In the genomic region with DNA sequence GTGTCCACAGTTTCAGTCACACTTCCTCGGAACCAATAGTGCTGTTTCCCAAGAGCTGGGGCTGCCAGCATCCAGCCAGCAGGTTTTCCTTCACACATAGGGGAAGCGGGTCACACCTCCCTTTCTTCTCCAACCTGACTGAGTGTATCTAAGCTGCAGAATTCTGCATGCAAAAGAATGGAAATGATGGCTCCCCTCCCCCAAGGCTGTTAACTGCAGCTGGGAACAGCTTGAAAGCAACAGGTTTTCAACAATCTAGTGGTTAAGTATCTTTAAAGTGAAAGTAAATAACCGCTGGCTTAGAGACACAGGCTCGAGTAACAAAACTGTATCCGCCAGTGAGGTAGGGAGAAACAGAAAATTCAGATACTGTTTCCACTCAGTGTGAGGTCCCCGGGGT, we compare ENCODE assay signal across 8 mouse cellular contexts. TPM values are rescaled to one million over a fixed set of nuclear protein-coding genes. Genes with fewer than 3 reads are reported as not detected.
DNase-seq lines count a peak whose midpoint lies in the region; ATAC-seq and TF ChIP-seq lines count a peak whose summit lies in the region.

No protein-coding gene starts in this region.

- H3K36me3 ChIP-seq in hindbrain, embryonic 13.5 days: no peaks in the 10 kb centered on the region
- H3K36me3 ChIP-seq in liver, embryonic 16.5 days (ENCODE audit: control insufficient read depth, insufficient read depth): no peaks in the 10 kb centered on the region

- 0 out of 2 replicates have a peak, but pooled peaks cover 5% of the 10 kb centered on the region for H3K27me3 ChIP-seq in hindbrain, embryonic 13.5 days
- H3K27me3 ChIP-seq in liver, embryonic 16.5 days (ENCODE audit: control insufficient read depth, insufficient read depth, low read depth, low read length): no peaks in the 10 kb centered on the region
- no peaks in the 10 kb centered on the region for H3K27me3 ChIP-seq in cerebellum, adult 2 months (ENCODE audit: control insufficient read depth, insufficient read depth, low read length)

- DNase-seq in kidney, adult 11 months: peak; percentile 17
- no peak for DNase-seq in kidney, adult 18-20 months
- DNase-seq in thymus, postnatal 10 days (ENCODE audit: low spot score in 2 of 2): peak; percentile 31 to 51
- no peak for DNase-seq in cerebellum, adult 11 months
- DNase-seq in cerebellum, adult 2 months: no peak

- no peak for TF ChIP-seq POLR2A in bone marrow, adult 2 months (IDR thresholded peaks at IDR 0.05; ENCODE audit: borderline replicate concordance, control insufficient read depth, low read depth, low read length)
- no peak for TF ChIP-seq POLR2A in cerebellum, adult 2 months (IDR thresholded peaks at IDR 0.05; ENCODE audit: borderline replicate concordance, insufficient read depth, low read length)

- peaks cover 2% of the 10 kb centered on the region; the same call in 1 of the 2 replicates for H3K4me1 ChIP-seq in bone marrow, adult 2 months (ENCODE audit: control insufficient read depth, insufficient read depth, low read length)
- H3K4me1 ChIP-seq in hindbrain, embryonic 13.5 days (replicated peaks): peaks cover 16% of the 10 kb centered on the region
- H3K4me1 ChIP-seq in liver, embryonic 16.5 days (ENCODE audit: control insufficient read depth, low read depth, low read length): no peaks in the 10 kb centered on the region; the same call in none of the 2 replicates
- no peaks in the 10 kb centered on the region for H3K4me1 ChIP-seq in cerebellum, adult 2 months (ENCODE audit: control insufficient read depth, insufficient read depth, low read length)

- TF ChIP-seq CTCF in bone marrow, adult 2 months (IDR thresholded peaks at IDR 0.05; ENCODE audit: control insufficient read depth, insufficient read depth, low read length): no peak
- no peak for TF ChIP-seq CTCF in cerebellum, adult 2 months (IDR thresholded peaks at IDR 0.05; ENCODE audit: borderline replicate concordance, insufficient read depth, low read depth, low read length)

- no peaks in the 10 kb centered on the region for H3K9me3 ChIP-seq in hindbrain, embryonic 13.5 days
- no peaks in the 10 kb centered on the region for H3K9me3 ChIP-seq in liver, embryonic 16.5 days (replicated peaks; ENCODE audit: control insufficient read depth, low read length)

- H3K27ac ChIP-seq in bone marrow, adult 2 months (ENCODE audit: control insufficient read depth, insufficient read depth, low read depth, low read length, poor library complexity): peak overlapping the region; percentile 47; the same call in 1 of the 2 replicates
- H3K27ac ChIP-seq in hindbrain, embryonic 13.5 days: no peak overlapping the region
- no peak overlapping the region for H3K27ac ChIP-seq in liver, embryonic 16.5 days (ENCODE audit: low read length)
- H3K27ac ChIP-seq in cerebellum, adult 2 months (ENCODE audit: insufficient read depth, low read length): no peak overlapping the region

- H3K4me2 ChIP-seq in hindbrain, embryonic 13.5 days: peak overlapping the region; percentile 18; the same call in 1 of the 2 replicates
- peak overlapping the region; percentile 56 for H3K4me2 ChIP-seq in liver, embryonic 16.5 days (ENCODE audit: low read depth, low read length)

- no peak for ATAC-seq in hindbrain, embryonic 13.5 days (ENCODE audit: low FRiP score)
- ATAC-seq in liver, embryonic 16.5 days (ENCODE audit: low read depth): no peak

- H3K4me3 ChIP-seq in bone marrow, adult 2 months (replicated peaks; ENCODE audit: control insufficient read depth, low read depth, low read length): peak overlapping the region; percentile 46
- no peak overlapping the region for H3K4me3 ChIP-seq in hindbrain, embryonic 13.5 days
- H3K4me3 ChIP-seq in liver, embryonic 16.5 days (ENCODE audit: low read depth, low read length): peak overlapping the region; percentile 43
- H3K4me3 ChIP-seq in cerebellum, adult 2 months (replicated peaks; ENCODE audit: insufficient read depth, low read depth, low read length): no peak overlapping the region

- WGBS in bone marrow, adult 2 months: 8% methylated on average over 6 of the region's 6 CpGs
- 23% methylated on average over 6 of the region's 6 CpGs for WGBS in hindbrain, embryonic 13.5 days
- 16% methylated on average over 6 of the region's 6 CpGs for WGBS in liver, embryonic 16.5 days (ENCODE audit: insufficient replicate concordance)
- WGBS in cerebellum, adult 2 months: 37% methylated on average over 6 of the region's 6 CpGs

- no peak overlapping the region for H3K9ac ChIP-seq in hindbrain, embryonic 13.5 days
- peak overlapping the region; percentile 32 for H3K9ac ChIP-seq in liver, embryonic 16.5 days (ENCODE audit: low read depth, low read length)

RNA-seq across cellular contexts. Expression of a gene that starts 25.6 kb away (rescaled TPM):
- polyA plus RNA-seq in bone marrow, adult 2 months (2011; ENCODE audit: insufficient read depth, insufficient read length, low replicate concordance, missing spikeins): 17.5 and 30.6 TPM in 2 replicates
- polyA plus RNA-seq in hindbrain, embryonic 13.5 days (2015; fragmentation: Nextera tagmentation; extraction: Ambion mirVana): 47.1 and 48.6 TPM in 2 replicates
- polyA plus RNA-seq in liver, embryonic 16.5 days (2015; fragmentation: Nextera tagmentation; extraction: Ambion mirVana): 5.5 and 6.0 TPM in 2 replicates
- polyA plus RNA-seq in cerebellum, adult 2 months (2012; rRNA removed): 28.9 and 29.4 TPM in 2 replicates

Comparison
In these comparisons a context has a peak if more than half of its experiments do, and no peak if none do; other contexts are left out.
1. DNase-seq: peak in kidney, adult 11 months (single experiment) and thymus, postnatal 10 days (2 of 2); none in kidney, adult 18-20 months (single experiment), cerebellum, adult 11 months (single experiment) and cerebellum, adult 2 months (0 of 2).
2. H3K4me3 ChIP-seq: peak in bone marrow, adult 2 months (single experiment) and liver, embryonic 16.5 days (single experiment); none in hindbrain, embryonic 13.5 days (single experiment) and cerebellum, adult 2 months (single experiment).